Mouse (Mus musculus): ENCODE measurements around the gene Dhx32. TPM values are rescaled to one million over a fixed set of nuclear protein-coding genes. Genes with fewer than 3 reads are reported as not detected.
A peak's percentile ranks its signal among the peaks of the same experiment; 100 is the strongest.

Dhx32 gene
- total RNA-seq (2014; fragmentation: Nextera tagmentation) (19.6 and 25.9 TPM in 2 replicates), total RNA-seq (2017) (23.0 and 27.7 TPM in 2 replicates)

DNA sequence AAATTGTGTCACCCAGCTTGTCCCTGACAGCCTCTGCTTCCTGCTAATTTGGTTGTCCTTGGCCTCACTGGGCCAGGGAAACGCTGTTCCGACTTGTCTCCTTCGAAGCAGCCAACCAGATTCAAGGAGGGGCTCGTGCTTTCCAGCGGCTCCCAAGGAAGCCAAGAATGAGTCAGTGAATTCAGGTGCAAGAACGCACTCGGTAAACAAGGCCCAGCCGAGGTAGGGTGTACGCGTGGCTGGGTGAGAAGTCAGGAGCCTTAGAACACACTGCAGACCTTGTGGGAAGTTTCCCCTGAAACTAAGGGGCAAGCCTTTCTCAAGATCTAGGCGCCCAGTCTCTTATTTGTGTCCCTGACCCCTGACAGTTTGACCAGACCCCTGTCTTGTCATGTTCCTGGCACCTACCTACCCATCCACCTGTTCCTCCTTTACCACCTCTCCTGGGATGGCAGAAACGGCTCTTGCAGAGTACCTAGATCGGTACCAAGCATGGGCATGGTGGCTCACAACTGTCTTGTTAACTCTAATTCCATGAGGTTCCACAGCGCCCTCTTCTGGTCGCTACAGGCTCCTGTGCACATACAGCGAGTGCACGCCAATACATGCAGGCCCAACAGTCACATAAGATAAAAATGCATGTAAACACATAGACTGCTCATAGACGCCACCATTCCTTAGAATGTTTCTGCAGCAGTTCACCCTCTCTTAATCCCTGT is at the start of gene Dhx32:
Gene Dhx32 (minus strand): TSS at position 10 of the 719 bp plus-strand sequence.
- ATAC-seq (replicated peaks; ENCODE audit: low FRiP score, low TSS enrichment, poor library complexity, severe bottlenecking), result peak; percentile 96

GRCm38 (mm10) chr7:133829579-133829978 is 47.1 kb upstream of the Dhx32 start:
- ATAC-seq (replicated peaks; ENCODE audit: low FRiP score, low TSS enrichment, poor library complexity, severe bottlenecking), result no peak

DNA sequence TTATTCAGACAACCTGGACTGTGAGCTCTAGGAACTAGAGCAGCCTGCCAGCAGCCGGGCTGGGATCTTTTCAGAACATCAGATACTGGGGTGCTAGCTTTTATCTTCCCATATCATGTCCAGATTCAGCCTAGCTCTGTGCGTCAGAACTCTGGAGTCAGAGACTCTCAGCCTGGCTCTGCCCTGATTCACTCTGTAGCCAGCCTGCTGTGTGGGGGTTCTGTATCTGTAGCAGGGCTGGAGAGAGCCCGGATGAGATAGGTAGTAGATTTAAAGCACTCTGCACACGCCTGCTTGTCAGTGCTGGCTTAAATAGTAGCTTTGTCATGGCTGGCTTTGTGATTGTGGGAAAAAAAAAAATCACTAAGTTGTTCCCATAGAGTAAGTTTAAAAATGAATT is 46.0 kb upstream of the Dhx32 start:
- ATAC-seq (replicated peaks; ENCODE audit: low FRiP score, low TSS enrichment, poor library complexity, severe bottlenecking), result no peak

GRCm38 (mm10) chr7:133824579-133824978 is 42.1 kb upstream of the Dhx32 start:
- no peak for ATAC-seq (replicated peaks; ENCODE audit: low FRiP score, low TSS enrichment, poor library complexity, severe bottlenecking)

DNA sequence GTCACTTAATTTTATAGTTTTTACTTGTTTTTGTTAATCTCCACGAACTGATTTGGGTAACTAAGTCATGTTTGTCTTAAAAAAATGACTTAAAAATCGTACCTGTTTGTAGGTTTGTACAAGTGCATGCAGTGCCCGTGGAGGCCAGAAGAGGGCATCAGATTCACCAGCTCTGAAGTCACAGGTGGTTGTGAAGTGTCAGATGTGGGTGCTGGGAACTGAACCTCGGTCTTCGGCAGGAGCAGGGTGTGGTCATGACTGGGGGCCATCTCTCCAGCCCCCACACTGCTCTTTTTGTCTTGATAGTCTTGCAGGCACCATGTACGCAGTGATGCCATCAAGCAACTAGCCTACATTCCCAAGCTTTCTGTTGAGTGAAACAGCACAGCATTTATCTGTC is 41.2 kb upstream of the Dhx32 start:
- ATAC-seq (replicated peaks; ENCODE audit: low FRiP score, low TSS enrichment, poor library complexity, severe bottlenecking), result no peak

DNA sequence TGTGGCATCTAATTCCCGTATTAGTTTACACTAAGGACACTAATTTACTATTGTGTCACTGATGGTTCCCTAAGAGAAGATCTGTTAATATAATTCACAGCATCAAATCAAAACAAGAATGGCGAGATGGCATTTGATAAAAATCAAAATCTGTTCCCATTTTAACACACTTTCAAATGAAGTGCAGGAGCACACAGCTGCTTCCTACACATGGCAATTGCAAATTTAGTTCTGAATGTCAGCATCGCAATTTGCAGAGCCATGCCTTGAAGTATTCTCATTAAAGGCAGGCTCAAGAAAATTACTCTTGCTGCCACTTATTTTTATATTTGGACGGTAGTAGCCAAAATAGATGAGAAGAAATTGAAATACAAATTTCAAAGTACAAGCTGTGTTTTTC is 30.8 kb upstream of the Dhx32 start:
- ATAC-seq (replicated peaks; ENCODE audit: low FRiP score, low TSS enrichment, poor library complexity, severe bottlenecking), result no peak

DNA sequence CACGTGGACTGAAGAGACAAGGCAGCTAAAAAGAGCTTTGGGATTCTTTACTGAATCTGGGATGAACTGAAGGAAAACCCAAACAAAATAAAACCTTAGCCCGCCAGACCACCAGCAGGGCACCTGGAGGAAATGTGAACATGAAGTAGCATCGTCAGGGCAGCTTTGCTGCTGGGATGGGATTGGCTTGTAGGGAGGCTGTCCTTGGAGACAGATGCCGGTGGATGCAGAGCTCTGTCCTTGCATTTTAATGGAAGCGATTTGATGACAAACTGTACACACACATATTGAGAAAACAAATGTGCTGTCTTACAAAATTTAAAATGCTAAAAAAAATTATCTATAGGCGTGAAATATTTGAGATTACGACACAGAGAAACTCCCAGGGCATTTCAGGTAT is 30.4 kb upstream of the Dhx32 start:
- ATAC-seq (replicated peaks; ENCODE audit: low FRiP score, low TSS enrichment, poor library complexity, severe bottlenecking), result no peak

- ATAC-seq (replicated peaks; ENCODE audit: low FRiP score, low TSS enrichment, poor library complexity, severe bottlenecking), result peak; percentile 88
Observed at GRCm38 (mm10) chr7:133805614-133806175, 23.2 kb upstream of the Dhx32 start.

- ATAC-seq (replicated peaks; ENCODE audit: low FRiP score, low TSS enrichment, poor library complexity, severe bottlenecking), result no peak
Observed at GRCm38 (mm10) chr7:133801823-133802222, 19.3 kb upstream of the Dhx32 start.

GRCm38 (mm10) chr7:133799928-133800327 is 17.4 kb upstream of the Dhx32 start:
- ATAC-seq (replicated peaks; ENCODE audit: low FRiP score, low TSS enrichment, poor library complexity, severe bottlenecking), result no peak

DNA sequence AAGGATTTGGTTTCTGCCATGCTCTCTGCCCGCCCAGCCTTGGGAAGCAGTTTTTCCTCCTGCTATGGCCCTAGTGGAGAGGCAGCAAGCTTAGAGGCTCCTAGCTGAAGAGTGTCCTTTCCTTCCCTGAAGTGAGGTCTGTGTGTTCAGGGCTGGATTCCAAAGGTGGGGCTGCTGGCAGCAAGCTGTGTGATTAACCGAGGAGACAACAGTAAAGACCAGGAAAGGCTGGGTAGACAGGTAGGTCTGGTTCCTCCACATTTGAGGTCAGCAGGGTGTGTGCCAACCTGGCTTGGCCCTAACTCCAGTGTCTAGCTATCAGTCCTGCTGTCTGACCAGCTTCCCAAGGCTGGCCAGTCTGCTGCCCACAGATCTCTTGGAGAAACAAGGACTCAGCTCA is 12.2 kb upstream of the Dhx32 start:
- ATAC-seq (replicated peaks; ENCODE audit: low FRiP score, low TSS enrichment, poor library complexity, severe bottlenecking), result no peak

DNA sequence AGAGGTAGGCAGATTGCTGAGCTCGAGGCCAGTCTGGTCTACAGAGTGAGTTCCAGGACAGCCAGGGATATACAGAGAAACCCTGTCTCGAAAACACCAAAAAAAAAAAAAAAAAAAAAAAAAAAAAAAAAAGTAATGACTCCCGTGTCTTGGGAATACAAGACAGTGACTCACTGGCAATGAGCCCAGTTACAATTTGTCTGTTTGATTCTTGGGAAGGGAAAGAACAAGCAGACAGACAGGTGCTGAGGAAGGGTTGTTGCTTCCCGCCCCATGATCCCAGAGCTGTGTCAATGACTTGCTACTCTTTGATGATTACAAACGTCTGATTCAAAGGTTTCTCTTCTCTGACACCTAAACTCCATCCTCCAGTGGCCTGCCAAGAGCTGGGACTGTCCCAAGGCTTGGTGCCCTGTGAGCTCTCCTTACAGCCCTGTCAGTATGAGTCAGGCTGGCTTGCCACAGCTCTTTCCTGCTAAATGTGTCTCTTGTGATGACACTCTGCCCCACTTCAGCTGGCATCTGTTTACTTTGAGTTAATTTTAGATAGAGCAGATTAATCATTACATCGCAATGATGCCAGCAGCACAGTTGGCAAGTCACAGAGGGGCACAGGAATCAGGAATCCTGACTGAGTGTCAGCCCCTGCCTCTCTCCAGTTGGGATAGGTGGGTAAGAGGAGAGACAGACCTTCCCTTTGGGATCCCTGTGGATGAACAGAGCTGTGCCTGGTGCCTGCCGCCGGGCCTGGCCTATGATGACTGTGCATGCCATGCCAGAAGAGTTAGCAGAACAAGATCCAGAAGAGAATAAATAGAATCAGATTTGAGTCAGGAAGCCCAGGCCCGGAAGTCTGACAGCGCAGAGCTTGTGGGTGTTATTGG is 11.0 kb upstream of the Dhx32 start:
- ATAC-seq (replicated peaks; ENCODE audit: low FRiP score, low TSS enrichment, poor library complexity, severe bottlenecking), result no peak

DNA sequence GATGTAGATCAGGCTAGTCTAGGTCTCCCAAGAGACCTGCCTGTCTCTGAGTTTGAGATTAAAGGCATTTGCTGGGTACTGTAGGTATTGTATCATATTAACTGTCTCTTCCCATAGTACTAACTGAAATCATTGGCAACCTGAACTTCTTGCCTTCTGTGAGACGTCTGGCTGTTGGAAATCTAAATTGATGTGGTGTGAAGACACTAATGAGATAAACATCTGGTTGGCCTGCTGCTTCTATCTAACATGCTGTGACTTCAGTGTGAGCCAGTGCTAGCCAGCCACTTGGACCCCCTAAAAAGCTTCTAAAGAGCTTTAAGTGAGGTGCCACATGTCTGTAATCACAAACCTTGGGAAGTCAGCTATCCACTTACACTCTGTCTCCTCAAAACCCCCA is 10.2 kb upstream of the Dhx32 start:
- ATAC-seq (replicated peaks; ENCODE audit: low FRiP score, low TSS enrichment, poor library complexity, severe bottlenecking), result no peak

GRCm38 (mm10) chr7:133790608-133791229 is 8.2 kb upstream of the Dhx32 start:
- ATAC-seq (replicated peaks; ENCODE audit: low FRiP score, low TSS enrichment, poor library complexity, severe bottlenecking), result peak; percentile 32; the same call in 1 of the 2 replicates

- no peak for ATAC-seq (replicated peaks; ENCODE audit: low FRiP score, low TSS enrichment, poor library complexity, severe bottlenecking)
Observed at GRCm38 (mm10) chr7:133790171-133790570, 7.6 kb upstream of the Dhx32 start.

GRCm38 (mm10) chr7:133788147-133788546 is 5.6 kb upstream of the Dhx32 start:
- ATAC-seq (replicated peaks; ENCODE audit: low FRiP score, low TSS enrichment, poor library complexity, severe bottlenecking), result no peak

DNA sequence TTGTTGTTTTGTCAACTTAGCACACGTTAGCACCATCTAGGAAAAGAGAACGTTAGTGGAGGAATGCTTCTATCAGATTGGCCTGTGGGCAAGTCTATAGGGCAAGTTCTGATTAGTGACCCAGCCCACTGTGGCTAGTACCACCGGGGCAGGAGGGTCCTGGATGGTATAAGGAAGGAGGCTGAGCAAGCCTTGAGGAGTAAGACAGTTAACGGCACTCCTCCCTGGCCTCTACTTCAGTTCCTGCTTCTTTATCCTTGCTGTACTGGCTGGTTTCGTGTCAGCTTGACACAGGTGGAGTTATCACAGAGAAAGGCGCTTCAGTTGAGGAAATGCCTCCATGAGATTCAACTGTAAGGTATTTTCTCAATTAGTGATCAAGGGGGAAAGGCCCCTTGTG is 5.0 kb upstream of the Dhx32 start:
- no peak for ATAC-seq (replicated peaks; ENCODE audit: low FRiP score, low TSS enrichment, poor library complexity, severe bottlenecking)

DNA sequence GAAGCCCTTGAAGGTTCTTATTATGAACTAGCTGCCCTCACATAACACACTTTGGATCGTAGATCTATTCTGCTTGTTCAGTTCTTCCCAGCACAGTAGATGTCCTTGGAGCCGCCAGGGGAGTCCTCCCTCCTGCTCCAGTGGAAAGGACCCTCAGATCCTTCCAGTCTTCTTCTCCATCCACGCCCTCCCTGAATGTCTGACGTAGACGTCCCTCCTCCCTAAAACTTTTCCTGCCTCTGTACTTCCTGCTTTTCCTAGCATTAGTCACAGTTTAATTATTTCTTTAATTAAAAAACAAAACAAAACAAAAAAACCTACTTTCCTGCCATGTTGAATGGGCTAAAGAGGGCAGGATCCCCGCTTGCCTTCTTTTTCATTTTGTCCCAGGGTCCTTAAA is 535 bp downstream of the Dhx32 start:
- no peak for ATAC-seq (replicated peaks; ENCODE audit: low FRiP score, low TSS enrichment, poor library complexity, severe bottlenecking)

- ATAC-seq (replicated peaks; ENCODE audit: low FRiP score, low TSS enrichment, poor library complexity, severe bottlenecking), result no peak
Observed at GRCm38 (mm10) chr7:133781583-133781982, 943 bp downstream of the Dhx32 start.

DNA sequence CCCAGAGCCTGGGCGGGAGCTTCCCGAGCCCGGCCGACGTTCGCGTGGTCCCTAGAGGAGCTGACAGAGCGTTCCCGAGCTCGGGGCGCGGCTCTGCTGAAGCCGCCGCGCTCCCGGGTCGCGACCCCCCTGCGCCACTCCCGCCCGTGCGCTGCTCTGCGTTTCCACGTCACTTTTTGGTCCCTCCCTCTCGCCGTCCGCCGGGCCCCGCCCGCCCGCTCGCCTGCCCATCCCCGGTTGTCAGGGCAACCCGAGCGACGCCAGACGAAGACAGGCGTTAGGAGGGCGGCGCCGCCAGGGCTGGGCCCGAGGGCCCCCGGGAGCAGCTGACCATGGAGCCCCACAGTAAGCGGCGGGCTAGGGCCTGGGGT is 5.9 kb downstream of the Dhx32 start, which contains the start of gene Fank1:
Gene Fank1 (plus strand): TSS at position 236 of the 371 bp plus-strand sequence.
- ATAC-seq (replicated peaks; ENCODE audit: low FRiP score, low TSS enrichment, poor library complexity, severe bottlenecking), result peak; percentile 93

Measured in megakaryocyte-erythroid progenitor cell, adult 5-6 weeks (primary cell).